Mouse (Mus musculus) monocyte, adult 5-6 weeks (primary cell): ENCODE results near the gene Lrrc4c. TPM values are rescaled to one million over a fixed set of nuclear protein-coding genes. Genes with fewer than 3 reads are reported as not detected.

Source experiments
- ATAC-seq: fragments of 153-309, 156-312 bp; replicated peaks from 2 replicates; pipeline ENCODE4 v1.8.0; 2017; ENCODE audit warnings: mild to moderate bottlenecking; ENCODE audit not compliant: low TSS enrichment, insufficient number of reproducible peaks, severe bottlenecking, poor library complexity, low FRiP score
- total RNA-seq: library from RNA; stranded (forward); fragments of 200-1000, 200-491, 200-594 nt; gene quantifications from 3 replicates; pipeline ENCODE4 v1.2.3, GENCODE M21; 2017

The Lrrc4c gene
- total RNA-seq: not detected in 3 replicates

GRCm38 (mm10) chr2:96317387-96318299 is at the start of gene Lrrc4c:
TSS of gene Lrrc4c (plus strand) at chr2:96318169.
- no peak for ATAC-seq

GRCm38 (mm10) chr2:96275061-96275460 is 42.9 kb upstream of the Lrrc4c start:
- no peak for ATAC-seq

- no peak for ATAC-seq
Observed at GRCm38 (mm10) chr2:96282926-96283325, 35.0 kb upstream of the Lrrc4c start.

- no peak for ATAC-seq
Observed at GRCm38 (mm10) chr2:96287512-96287911, 30.5 kb upstream of the Lrrc4c start.

GRCm38 (mm10) chr2:96290541-96290940 is 27.4 kb upstream of the Lrrc4c start:
- ATAC-seq: no peak

GRCm38 (mm10) chr2:96315034-96315433 is 2.9 kb upstream of the Lrrc4c start:
- ATAC-seq: no peak

- ATAC-seq: no peak
Observed at GRCm38 (mm10) chr2:96316531-96316930, 1.4 kb upstream of the Lrrc4c start.

- no peak for ATAC-seq
Observed at GRCm38 (mm10) chr2:96318556-96318955, 587 bp downstream of the Lrrc4c start.

- ATAC-seq: no peak
Observed at GRCm38 (mm10) chr2:96319201-96319600, 1.2 kb downstream of the Lrrc4c start.

- no peak for ATAC-seq
Observed at GRCm38 (mm10) chr2:96319649-96320048, 1.7 kb downstream of the Lrrc4c start.

- no peak for ATAC-seq
Observed at GRCm38 (mm10) chr2:96334652-96335051, 16.7 kb downstream of the Lrrc4c start.

GRCm38 (mm10) chr2:96337354-96337753 is 19.4 kb downstream of the Lrrc4c start:
- ATAC-seq: no peak

- ATAC-seq: no peak
Observed at GRCm38 (mm10) chr2:96401186-96401811, 83.3 kb downstream of the Lrrc4c start.

- ATAC-seq: no peak
Observed at GRCm38 (mm10) chr2:96402514-96402913, 84.5 kb downstream of the Lrrc4c start.

GRCm38 (mm10) chr2:96406856-96407255 is 88.9 kb downstream of the Lrrc4c start:
- ATAC-seq: no peak

- ATAC-seq: no peak
Observed at GRCm38 (mm10) chr2:96411182-96411581, 93.2 kb downstream of the Lrrc4c start.

GRCm38 (mm10) chr2:96461566-96461965 is 143.6 kb downstream of the Lrrc4c start:
- no peak for ATAC-seq

- ATAC-seq: no peak
Observed at GRCm38 (mm10) chr2:96475674-96476073, 157.7 kb downstream of the Lrrc4c start.

GRCm38 (mm10) chr2:96499116-96499882 is 181.3 kb downstream of the Lrrc4c start:
- ATAC-seq: no peak
